Mouse (Mus musculus) ovary, postnatal 36 days (tissue): ENCODE data around the gene Haus4.

Experiments used
- DNase-seq: peaks from one replicate; pipeline ENCODE4 v3.0.0; 2022; ENCODE audit warnings: low spot score, mixed read lengths

Haus4 gene

DNA sequence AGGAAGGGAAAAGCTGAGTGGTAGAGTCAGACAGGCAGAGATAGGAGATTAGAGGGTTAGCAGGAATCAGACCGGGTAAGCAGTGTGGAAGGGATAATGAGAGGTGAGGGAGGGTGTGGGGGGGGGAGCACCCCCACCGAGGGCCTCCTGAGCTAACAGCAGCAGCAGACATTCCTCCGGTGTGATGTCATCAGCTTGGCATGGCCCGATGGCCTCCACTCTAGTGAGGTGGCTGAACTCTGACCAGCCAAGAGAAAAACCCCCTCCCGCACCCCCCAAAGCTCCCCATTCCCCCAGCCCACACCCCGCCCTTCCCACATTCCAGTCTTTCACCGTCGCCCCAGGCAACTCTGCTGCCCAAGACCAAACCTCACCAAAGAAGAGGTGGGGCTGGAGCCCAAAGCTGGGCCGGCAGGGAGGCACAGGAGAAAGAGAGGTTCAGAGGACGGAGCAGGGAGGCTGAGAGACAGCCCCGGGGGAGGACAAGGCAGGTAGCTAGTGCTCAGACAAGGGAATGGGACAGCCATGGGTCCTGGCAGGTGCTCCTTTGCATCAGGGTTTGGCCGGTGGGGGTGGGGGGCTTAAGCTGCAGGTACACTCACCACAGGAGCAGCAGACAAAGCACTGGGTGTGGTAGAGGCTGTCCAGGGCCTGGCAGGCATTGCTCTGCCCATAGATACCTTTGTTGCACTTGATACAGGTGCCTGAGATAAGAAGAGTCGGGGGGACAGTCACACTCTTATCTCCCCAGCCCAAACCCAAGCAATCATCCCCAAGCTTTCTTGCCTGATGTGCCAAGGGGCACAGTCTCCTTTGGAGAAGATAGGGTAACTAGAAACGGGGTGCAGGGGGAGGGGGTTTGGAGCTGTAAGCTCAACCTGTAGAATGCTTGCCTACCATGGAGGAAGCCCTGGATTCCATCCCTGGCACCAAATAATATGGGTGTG is 18.6 kb upstream of the Haus4 start:
- no peak for DNase-seq

DNA sequence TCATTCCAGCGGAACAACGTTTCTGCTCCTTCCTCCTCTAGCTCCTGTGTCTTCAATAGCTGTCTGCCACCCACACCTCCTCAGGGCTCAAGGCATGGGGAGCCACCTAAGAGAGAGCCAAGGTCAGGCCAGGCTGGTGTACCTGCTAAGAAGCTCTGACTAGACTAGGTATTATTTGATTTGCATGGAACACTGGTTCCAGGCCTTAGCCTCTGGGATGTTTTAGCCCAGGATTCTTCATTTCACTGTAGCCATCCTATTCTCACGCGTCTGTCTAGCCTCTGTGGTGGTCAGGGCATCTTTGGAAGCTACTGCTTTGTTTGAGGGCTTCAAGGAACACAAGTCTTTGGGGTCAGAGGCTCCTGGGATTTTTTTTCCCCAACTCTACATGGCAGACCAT is 17.7 kb upstream of the Haus4 start:
- DNase-seq = no peak

DNA sequence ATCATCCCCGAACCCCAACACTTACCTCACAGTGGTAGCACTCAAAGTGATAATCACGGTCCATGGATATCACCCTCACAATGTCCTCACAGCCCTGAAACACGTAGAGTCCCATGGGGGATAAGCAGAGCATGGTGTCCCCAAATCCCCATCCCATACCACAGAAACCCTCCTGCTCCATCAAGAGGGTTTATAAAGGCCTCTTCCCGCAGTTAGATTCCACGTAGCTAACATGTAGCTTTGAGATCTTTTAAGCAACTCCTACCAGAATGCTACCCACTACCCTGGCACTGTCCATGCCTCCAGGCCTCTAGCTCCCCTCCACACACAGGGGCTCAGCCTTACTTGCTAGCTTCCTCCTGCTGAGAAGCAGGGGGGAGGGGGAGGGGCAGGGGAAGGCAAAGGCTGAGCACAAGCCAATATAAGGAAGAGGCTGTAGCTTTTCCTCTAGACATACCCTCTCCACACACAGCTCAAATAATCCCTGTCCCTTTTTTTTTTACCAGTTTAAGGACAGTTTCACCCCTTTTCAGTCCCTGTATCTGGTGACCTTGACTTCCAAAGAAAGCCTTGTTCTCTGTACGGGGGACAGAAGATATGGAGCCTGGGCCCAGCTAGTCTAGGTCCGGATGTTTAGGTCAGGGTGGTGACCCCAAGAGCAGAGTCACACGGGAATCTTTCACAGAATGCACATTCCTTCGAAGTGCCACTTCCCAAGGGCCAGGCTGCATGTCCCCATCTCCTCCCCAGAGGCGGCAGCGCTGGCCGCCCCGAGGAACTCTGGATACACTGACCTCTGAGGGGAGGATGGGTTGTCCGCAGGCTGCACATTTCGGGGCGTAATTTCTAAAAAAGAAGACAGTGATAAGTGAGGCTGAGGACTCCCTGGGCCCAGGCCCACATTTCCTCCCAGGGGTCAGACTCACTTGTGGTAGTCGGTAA is 15.3 kb upstream of the Haus4 start:
- no peak for DNase-seq

DNA sequence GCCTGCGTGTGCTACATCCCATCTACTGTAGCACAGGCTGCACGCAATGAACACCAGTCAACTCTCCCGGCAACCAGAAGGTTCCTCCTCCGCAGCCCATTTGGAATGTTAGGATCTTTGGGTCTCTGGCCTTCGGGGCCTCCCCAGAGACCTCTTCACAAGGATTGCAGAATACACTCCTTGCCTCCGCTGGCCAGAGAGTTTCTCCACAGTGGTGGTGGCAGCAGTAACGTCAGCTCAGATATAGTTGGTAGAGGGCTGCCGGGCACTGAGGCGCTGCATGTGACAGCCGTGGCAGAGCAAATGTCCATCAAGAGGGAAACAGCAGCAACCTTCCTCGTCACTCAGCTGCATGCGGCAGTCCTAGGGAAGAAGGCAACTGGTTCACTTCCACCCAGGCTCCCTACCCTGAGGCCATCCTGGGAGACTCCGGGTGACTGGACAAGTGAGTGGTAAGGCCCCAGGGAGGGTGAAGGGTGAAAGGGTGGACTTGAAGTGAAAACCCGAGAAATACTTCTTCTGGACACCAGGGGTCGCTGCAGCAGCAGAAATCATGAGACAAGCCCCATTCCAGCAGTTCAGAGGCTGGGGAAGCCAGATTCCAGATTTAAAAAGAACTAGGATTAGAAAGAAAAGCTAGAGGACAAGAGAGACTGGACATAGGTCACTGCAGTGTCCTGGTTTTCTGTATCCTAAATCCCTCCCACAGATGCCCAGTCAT is 14.4 kb upstream of the Haus4 start:
- peak; percentile 57 for DNase-seq

DNA sequence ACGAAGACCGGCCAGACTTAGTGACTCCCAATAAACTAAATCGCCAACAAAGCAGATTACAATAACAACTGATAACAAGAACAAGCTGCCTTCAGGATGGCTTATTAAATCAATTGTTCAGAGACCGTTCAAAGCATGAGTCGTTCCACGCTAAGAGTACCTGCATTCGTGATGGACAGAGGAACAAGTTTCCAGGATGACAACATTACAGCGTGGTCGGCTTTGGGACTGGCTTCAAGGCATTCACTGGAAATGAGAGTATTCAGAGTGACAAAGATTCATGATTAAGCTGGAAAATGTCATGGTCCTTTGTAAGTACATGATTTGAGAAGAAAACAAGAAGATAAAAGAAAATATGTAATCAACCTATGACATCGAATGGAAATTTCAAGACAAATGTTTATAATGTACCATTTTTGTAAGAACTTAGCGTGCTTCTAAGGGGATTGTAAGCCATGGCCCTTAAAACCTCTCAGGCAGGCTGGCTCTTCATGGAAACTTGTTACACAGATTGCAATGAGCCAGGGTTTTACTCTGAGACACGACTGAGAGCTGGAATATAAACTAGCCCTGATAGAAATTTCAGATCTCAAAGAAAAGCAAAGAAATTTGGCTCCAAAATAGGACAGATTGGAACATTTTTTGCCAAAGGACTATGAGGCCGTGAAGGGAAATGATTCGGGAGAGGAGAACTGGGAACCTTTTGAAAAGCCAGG is 6.3 kb upstream of the Haus4 start:
- DNase-seq = no peak

DNA sequence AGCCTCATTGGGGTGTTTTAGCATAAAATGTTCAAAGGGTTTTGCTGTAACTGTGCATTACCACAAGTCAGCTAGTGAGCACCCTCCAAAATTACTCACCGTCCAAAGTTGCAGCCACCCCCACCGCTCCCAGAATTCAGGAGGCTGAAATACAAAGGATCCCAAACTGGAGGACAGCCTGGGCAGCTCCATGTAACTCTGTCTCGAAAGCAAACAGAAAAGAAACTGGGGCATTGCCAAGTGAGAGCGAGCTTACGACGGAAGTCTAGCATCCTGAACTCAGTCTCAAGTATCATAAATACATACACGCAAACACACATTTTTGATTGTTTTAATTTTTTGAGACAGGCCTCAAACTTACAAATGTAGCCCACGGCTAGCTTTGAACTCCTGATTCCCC is 2.9 kb upstream of the Haus4 start:
- DNase-seq = no peak

DNA sequence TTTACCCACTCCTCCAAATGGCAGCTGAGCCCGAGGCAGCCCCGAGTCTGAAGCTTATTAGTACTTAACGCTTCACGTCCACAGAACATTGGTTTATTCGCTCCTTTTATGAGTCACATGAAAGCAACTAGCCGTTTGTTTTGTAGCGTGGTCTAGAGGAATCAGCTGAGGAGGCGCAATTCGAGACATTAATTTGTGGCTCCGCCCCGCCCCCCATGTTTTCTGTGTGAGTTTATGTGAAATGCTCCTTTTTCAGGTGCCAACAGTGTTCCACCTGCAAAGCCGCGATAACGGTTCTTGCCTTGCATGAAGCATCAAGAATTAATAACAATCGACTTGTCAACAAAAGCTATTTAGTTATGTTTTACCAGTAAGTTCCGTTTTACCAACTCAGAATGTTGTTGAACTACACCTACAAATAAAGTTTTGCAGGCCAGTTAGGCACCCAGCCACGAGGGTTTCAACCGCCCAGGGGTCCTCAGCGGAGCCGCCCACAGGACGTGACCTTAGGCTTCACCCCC is 902 bp downstream of the Haus4 start:
- no peak for DNase-seq

DNA sequence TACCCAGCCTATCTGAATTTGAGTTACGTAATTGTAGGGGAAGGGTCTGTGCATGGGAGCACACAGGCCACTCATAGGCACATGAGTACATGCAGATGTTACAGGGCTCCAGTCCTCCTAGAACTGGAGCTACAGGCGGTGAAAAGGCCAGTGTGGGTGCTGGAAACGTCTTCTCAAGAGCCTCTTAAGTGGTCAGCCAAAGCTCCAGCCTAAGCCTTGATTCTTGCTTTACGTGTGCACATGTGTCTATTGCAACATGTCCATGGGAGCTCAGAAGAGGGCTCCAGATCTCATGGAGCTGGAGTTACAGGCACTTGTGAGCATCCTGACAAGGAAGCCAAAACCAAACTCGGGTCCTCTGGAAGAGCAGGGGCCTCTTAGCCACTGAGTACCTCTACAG is 9.7 kb downstream of the Haus4 start:
- no peak for DNase-seq

DNA sequence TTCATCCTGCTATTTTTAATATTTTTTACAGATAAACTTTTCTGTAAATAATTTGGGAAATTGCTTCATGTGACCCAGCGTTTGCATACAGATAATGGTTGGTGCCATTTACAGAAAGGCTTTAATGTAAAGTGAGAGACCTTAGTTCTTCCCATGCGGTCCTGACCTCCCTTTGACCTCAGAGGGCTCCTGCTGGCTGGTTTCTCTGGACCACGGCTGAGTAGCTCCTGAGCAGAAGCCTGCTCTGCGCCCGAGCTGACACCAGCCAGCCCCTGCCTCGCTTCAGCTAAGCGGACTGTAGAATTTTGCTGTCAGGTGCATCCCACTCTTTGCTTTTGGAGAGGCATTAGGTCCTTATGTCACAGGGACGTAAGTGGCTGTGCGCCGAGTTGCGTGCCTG is 13.6 kb downstream of the Haus4 start:
- DNase-seq = no peak

DNA sequence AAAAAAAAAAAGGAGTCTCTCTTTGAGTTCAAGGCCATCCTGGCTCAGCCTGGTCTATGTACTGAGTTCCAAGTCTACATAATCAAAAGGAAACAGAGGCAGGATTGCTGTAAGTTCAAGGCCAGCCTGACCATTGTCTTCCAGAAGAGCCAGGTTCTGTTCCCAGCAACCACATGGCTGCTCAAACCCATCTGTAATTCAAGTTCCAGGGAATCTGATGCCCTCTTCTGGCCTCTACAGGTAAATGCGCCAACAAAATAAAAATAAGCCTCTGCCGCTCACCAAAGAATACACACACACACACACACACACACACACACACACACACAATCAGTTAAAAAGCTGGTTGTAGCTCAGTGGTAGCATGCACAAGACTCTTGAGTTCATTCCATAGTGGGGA is 15.8 kb downstream of the Haus4 start:
- no peak for DNase-seq

DNA sequence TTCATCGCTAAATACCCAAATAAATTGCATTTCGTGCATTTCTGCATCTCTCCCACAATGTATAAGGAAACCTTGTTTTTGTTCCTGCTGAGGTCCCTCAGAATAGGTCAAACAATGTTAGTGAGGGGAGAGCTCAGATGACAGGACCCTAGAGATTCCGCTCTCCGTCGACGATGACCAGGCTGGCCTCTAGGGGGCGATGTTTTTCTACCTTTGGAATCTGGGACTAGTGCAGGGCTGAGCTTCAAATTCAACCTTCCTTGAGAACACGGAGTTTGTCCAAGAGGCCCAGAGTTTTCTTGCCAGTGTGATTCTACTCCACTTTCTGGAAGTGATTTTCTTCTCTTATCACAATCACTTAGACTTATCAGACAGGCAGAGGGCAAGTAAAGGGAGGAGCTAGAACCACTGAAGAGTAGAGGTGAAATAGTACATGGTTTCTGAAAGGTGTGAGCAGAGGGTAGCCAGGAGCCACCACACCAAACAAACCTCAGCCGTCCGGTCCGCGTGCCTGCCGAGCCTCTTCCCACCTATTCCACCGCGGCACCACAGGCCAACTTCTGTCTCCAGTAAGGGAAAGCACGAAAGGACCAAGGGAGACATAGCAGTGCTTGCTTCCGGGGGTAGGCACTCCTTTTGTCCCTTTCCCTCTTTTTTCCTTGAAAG is 25.8 kb downstream of the Haus4 start:
- peak; percentile 78 for DNase-seq

DNA sequence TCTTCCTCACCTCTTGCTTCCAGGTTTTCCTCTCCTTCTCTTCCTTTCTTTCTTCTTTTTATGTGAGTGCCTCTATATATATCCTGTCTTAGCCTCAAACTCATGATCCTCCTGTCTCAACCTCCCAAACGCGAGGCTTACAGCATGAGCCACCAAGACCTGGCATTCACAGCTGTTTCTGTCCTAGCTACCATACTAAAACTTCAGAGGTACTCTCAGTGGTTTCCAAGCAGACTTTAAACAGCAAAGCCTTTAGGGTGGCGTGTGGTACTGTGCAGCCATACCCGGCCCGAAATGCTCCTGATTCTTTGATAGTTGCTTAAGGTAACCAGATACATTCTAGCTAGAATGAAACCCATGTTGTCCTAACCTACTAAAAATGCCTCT is 26.4 kb downstream of the Haus4 start:
- DNase-seq = no peak

DNA sequence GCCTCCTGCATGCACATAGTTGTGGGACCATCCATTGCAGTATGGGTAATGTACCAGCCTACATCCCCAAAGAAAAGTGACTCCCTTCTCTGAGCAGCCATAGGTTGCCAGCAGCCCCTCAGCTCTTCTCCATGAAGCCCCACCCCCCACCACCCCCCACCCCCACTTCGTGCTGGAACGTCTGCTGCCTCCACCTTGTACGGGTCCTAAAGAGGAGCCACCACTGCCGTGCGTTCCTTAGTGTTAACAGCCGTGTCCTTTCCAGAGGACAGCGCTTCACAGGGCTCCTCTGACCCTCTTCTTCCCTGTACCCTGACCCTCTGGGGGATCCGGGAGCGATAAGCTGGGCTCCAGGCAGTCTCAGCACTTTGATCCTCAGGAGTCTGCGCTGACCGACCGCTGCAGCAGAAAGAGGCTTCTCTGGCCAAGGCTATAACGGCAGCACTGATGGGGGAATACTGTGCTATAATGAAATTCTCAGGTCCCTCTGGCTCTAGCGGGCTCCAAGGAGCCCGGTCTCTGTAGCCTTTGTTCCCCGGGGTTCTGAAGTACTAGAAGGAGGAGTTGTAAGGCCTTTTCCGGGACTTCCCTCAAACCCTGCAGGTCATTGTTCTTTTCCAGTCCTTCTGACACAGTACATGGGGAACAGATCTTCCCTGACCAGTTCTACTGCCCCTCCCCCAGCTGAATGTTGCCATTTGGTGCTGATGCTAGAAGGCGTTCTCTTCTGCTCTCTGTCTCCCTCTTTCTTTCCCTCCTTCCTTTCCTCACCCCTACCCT is 27.0 kb downstream of the Haus4 start:
- DNase-seq = peak; percentile 9

DNA sequence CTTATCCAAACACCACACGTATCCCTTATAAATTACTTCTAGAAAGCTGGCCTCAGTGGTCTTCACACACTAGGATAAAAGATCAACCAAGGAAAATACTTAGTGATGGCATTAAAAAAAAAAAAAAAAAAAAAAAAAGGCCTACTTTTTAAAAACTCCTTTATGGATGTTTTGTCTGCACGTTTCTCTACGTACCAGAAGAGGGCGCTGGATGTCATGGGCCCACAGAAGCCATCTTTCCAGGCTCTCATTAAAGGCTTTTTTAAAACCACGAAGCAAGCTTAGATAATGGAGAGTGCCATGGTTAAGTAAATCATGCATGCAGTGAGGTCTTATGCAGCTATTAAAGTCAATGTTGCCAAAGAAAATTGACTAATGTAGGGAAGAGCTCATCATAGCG is 30.8 kb downstream of the Haus4 start:
- DNase-seq = no peak

DNA sequence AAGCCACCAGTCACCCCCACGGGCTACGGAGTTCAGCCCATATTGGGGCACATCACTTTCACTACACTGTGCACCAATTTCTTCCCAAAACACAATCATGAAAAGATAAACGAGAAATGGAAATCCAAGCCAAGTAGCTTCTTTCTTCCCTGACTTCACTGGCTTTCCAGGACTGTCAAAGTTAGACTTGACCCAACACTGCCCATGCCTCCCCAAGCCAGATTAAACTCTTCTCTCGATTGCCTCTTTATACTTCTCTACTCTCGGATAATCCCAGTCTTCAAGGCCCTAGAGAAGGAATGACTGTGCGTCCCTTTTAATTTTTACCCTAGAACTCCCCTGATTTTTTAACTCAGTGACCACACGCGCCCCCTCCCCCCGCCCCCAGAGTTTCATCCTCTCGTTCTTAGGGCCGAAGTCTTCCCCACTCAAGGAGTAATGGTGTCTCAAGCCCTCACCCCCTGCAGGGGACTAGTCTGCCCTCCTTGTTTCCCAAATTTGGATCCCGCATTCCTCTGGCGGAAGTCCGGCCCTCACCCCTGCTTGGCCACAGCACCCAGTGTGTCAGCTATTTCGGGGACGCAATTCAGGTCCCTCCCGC is 37.6 kb downstream of the Haus4 start:
- DNase-seq = no peak

DNA sequence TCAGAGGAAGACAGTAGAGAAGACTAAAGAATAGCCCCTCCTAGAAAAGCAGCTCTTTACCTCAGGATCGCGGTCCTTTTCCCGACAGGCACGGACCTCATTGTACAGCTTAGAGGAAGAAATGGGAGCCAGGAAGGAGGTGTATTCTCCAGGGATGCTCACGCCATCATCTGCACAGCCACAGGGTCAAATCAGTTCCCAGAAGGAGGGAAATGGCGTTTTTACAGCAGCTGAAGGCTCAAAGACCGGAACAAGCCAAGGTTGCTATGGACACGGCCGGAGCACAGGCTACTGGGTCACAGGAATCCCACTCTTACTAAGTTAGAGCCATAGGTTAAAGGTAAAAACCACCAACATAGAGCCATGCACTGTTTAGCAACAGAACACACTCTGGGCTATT is 44.6 kb downstream of the Haus4 start:
- no peak for DNase-seq

DNA sequence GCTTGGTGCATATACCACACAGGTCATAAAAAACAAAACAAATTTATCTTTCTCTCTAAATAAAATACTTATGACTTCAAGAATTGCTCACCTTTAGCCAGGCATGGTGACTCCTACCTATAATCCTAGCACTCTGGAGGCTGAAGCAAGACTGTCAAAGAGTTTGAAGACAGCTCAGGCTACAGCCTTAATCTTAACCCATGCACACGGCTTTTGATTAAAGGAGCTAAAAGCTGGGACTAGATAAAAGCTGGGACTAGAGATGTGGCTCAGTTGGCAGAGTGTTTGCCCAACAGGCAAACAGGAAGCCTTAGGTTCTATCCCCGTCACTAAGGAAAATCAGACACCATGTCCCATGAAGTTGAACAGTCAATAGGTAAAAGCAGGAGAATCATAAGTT is 51.3 kb downstream of the Haus4 start:
- no peak for DNase-seq

DNA sequence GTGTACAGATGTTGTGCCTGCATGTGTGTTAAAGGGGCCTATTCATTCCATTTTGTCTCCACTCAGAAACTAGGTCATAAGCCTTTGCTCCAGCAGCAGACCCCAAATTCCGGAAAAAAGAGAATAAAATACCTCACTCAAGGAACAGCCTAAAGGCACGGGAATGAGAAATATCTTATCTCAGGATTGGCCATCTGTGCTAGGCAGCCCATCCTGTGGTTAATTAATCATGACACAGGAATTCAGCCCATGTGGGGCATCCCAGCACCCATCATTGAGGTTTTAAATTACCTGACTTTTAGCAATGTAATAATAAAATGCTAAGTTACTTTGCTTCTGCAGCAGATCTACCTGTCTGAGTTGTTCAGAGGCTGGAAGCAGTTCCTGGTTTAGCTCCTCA is 53.1 kb downstream of the Haus4 start:
- no peak for DNase-seq

DNA sequence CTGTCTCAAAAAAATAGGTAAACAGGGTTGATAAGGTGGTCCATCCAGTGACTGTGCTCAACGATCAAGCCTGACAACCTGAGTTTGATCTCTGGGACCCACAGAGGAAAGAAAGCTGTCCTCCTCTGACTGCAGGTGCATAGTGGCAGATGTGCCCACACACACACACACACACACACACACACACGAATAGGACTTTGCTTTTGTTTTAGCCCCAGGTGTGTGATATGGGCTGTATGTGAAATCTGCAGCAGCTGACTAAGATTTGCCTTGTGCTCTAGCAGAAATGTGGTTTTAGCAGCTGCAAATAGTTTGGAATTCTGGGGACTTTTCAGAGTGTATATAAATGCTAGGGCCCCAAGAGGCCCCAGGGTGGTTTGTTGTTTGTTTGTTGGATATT is 55.1 kb downstream of the Haus4 start:
- no peak for DNase-seq

DNA sequence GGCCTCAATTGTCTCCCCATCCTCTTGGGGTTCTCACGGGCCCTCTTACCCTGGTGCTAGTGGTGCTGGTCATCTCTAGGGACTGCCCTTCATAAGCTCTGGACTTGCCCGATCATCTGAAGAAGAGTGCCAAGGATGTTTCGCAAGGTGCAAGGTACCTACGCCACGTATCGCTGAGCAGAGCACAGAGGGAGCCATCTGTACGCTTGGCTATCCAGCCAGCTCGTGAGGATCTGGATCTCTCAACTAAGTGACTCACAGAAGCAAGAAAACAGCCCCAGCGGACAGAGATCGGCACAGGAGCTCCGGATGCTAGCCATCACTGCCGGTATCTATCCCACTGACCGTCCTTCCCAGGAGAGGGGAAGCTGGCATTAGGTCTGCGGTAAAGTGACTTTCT is 57.7 kb downstream of the Haus4 start:
- no peak for DNase-seq
